Mouse (Mus musculus) erythroblast, embryonic 14.5 days (primary cell): ENCODE results near the gene Sephs1. TPM values are rescaled to one million over a fixed set of nuclear protein-coding genes. Genes with fewer than 3 reads are reported as not detected.
A peak's percentile ranks its signal among the peaks of the same experiment; 100 is the strongest.

Experiments used
- H3K27me3 ChIP-seq: 2 replicates; pipeline ENCODE4 v1.6.1; 2012; ENCODE audit warnings: inconsistent platforms; ENCODE audit not compliant: control insufficient read depth
- H3K36me3 ChIP-seq: 2 replicates; pipeline ENCODE4 v1.6.1; 2012; ENCODE audit warnings: mild to moderate bottlenecking, inconsistent platforms; ENCODE audit not compliant: control insufficient read depth
- H3K4me1 ChIP-seq: 2 replicates; pipeline ENCODE4 v1.6.1; 2012; ENCODE audit warnings: inconsistent platforms; ENCODE audit not compliant: control insufficient read depth
- H3K4me3 ChIP-seq: replicated peaks from 2 replicates; pipeline ENCODE3; 2012; ENCODE audit warnings: moderate library complexity, mild to moderate bottlenecking, inconsistent platforms
- H3K9me3 ChIP-seq: 2 replicates; pipeline ENCODE4 v1.6.1; 2012; ENCODE audit warnings: low read length, inconsistent platforms, mixed read lengths; ENCODE audit not compliant: control insufficient read depth
- GATA1 ChIP-seq: IDR thresholded peaks from 2 replicates; pipeline ENCODE4 v1.6.1; 2012; ENCODE audit warnings: low read length, inconsistent platforms, mixed read lengths
- TAL1 ChIP-seq: IDR thresholded peaks from 3 replicates; pipeline ENCODE4 v1.6.1; 2012; ENCODE audit warnings: low read length, inconsistent platforms, mixed read lengths
- polyA plus RNA-seq: library from polyadenylated mRNA; stranded (reverse); fragments of >175 nt; gene quantifications from 2 replicates; pipeline ENCODE4 v1.2.3, GENCODE M21; 2012

The Sephs1 gene
- polyA plus RNA-seq, 1 experiment = 0.81 TPM

GRCm38 (mm10) chr2:4873331-4873730 lies 8.0 kb upstream of the Sephs1 start:
- no peaks in the 10 kb centered on the region for H3K9me3 ChIP-seq
- TF ChIP-seq TAL1 (no peak), GATA1 (no peak)
- no peak overlapping the region for H3K4me3 ChIP-seq
- peaks cover 16% of the 10 kb centered on the region for H3K27me3 ChIP-seq
- no peaks in the 10 kb centered on the region for H3K4me1 ChIP-seq
- H3K36me3 ChIP-seq = no peaks in the 10 kb centered on the region

GRCm38 (mm10) chr2:4875090-4875489 lies 6.3 kb upstream of the Sephs1 start:
- no peak for TF ChIP-seq TAL1
- TF ChIP-seq GATA1 = no peak
- Histone ChIP-seq H3K4me3 (no peak overlapping the region), H3K36me3 (no peaks in the 10 kb centered on the region), H3K9me3 (no peaks in the 10 kb centered on the region), H3K27me3 (peaks cover 30% of the 10 kb centered on the region), H3K4me1 (no peaks in the 10 kb centered on the region)

DNA sequence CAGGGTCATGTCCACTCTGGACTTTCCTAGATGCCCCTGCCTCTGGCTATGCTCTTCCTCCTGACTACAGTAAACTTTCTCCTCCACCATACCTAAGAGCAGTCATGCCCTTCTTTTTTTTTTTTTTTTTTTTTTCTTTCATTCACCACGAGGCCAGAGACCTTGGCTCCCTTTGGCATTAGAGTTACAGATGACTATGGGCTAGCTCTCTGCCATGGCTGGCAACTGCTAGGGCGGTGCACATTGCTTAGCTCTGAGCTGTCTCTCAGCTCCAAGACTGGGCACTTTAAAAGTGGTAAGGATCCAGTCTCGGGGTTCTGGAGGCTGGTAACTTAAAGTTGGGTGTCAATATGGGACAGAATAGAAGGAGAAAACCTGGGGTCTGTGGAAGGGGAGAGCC lies 5.2 kb upstream of the Sephs1 start:
- Histone ChIP-seq H3K36me3 (no peaks in the 10 kb centered on the region), H3K27me3 (peaks cover 41% of the 10 kb centered on the region), H3K4me3 (no peak overlapping the region), H3K4me1 (peaks cover 8% of the 10 kb centered on the region), H3K9me3 (no peaks in the 10 kb centered on the region)
- TF ChIP-seq TAL1 = no peak
- no peak for TF ChIP-seq GATA1

- H3K4me1 ChIP-seq = peaks cover 29% of the 10 kb centered on the region
- peak overlapping the region; percentile 92 for H3K4me3 ChIP-seq
- TF ChIP-seq GATA1 (no peak), TAL1 (no peak)
- H3K27me3 ChIP-seq = peaks cover 38% of the 10 kb centered on the region
- H3K36me3 ChIP-seq = peaks cover 16% of the 10 kb centered on the region
- no peaks in the 10 kb centered on the region for H3K9me3 ChIP-seq
These were observed 521 bp upstream of the Sephs1 start for GRCm38 (mm10) chr2:4880737-4881349.

DNA sequence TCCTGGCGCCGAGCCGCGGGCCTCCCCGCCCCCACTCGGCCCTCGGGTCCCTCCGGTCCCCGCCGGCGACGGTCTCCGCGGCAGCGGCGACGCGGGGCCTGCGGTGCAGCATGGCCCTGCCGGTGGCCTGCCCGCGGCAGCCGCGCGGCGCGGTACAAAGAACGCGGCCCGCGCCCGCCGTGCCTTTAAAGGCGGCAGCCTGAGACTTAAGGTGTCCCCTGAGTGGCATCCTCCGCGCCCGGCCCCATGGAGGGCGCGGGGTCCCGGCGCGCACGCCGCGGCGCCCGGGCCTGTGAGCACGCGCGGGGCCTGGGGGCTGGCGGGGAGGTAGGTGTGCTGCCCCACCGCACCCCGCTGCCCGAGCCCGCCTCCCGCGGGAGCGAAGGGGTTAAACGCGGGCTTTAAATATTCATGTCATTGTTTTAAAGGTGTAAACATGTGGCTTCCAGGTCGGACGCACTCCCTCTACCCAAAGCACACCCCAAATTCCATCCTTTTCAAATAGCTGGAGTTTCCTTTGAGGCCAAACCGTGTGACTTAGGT lies 956 bp downstream of the Sephs1 start:
- H3K4me3 ChIP-seq = peak overlapping the region; percentile 92
- TF ChIP-seq TAL1 = no peak
- no peak for TF ChIP-seq GATA1
- H3K4me1 ChIP-seq = peaks cover 29% of the 10 kb centered on the region
- peaks cover 31% of the 10 kb centered on the region for H3K36me3 ChIP-seq
- no peaks in the 10 kb centered on the region for H3K9me3 ChIP-seq
- H3K27me3 ChIP-seq = peaks cover 34% of the 10 kb centered on the region

- TF ChIP-seq GATA1 = no peak
- no peak for TF ChIP-seq TAL1
- no peaks in the 10 kb centered on the region for H3K9me3 ChIP-seq
- H3K4me3 ChIP-seq = peak overlapping the region; percentile 92
- peaks cover 29% of the 10 kb centered on the region for H3K4me1 ChIP-seq
- peaks cover 27% of the 10 kb centered on the region for H3K27me3 ChIP-seq
- peaks cover 39% of the 10 kb centered on the region for H3K36me3 ChIP-seq
These were observed 1.8 kb downstream of the Sephs1 start for GRCm38 (mm10) chr2:4883009-4883704.

DNA sequence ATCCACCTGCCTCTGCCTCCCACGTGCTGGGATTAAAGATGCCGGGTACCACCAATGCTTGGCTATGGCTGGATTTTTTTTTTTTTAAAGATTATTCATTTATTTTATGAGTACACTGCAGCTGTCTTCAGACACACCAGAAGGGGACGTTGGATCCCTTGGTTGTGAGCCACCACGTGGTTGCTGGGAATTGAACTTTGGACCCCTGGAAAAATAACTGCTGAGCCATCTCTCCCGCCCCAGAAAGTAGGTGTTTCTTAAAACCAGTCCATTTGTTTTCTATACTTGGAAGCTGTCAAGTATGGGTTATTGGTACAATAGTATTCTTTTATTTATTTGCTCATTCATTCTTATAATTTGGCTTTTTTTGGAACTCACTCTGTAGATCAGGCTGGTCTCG lies 5.5 kb downstream of the Sephs1 start:
- Histone ChIP-seq H3K4me1 (peaks cover 20% of the 10 kb centered on the region), H3K36me3 (peaks cover 76% of the 10 kb centered on the region), H3K27me3 (no peaks in the 10 kb centered on the region), H3K4me3 (no peak overlapping the region), H3K9me3 (no peaks in the 10 kb centered on the region)
- TF ChIP-seq GATA1 (no peak), TAL1 (no peak)

- Histone ChIP-seq H3K9me3 (no peaks in the 10 kb centered on the region), H3K4me3 (no peak overlapping the region), H3K27me3 (no peaks in the 10 kb centered on the region), H3K36me3 (peaks cover 91% of the 10 kb centered on the region), H3K4me1 (no peaks in the 10 kb centered on the region)
- TF ChIP-seq TAL1 (no peak), GATA1 (no peak)
These were observed 14.2 kb downstream of the Sephs1 start for GRCm38 (mm10) chr2:4895598-4895997.

- Histone ChIP-seq H3K27me3 (no peaks in the 10 kb centered on the region), H3K4me3 (no peak overlapping the region), H3K9me3 (no peaks in the 10 kb centered on the region), H3K36me3 (peaks cover 91% of the 10 kb centered on the region), H3K4me1 (no peaks in the 10 kb centered on the region)
- no peak for TF ChIP-seq TAL1
- no peak for TF ChIP-seq GATA1
These were observed 15.6 kb downstream of the Sephs1 start for GRCm38 (mm10) chr2:4896970-4897369.

DNA sequence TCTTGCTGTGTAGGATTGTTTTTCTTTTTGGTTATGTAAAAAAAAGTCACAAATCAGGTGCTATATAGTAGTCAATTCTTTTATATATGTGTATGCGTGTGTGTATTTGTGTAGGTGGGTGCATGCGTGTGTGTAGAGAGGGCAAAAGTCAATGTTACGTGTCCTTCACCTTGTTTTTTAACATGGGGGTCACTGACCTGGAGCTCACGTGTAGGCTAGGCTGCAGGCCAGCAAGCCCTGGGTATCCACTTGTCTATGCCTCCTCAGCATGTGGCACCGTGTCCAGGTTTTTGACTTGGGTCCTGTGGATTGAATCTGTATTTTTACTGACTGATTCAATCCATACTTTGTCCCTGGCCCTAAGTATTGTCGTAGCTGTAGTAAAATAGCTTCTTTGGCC lies 19.3 kb downstream of the Sephs1 start:
- no peaks in the 10 kb centered on the region for H3K4me1 ChIP-seq
- no peaks in the 10 kb centered on the region for H3K9me3 ChIP-seq
- TF ChIP-seq TAL1 = no peak
- TF ChIP-seq GATA1 = no peak
- H3K27me3 ChIP-seq = no peaks in the 10 kb centered on the region
- H3K36me3 ChIP-seq = peaks cover 85% of the 10 kb centered on the region
- no peak overlapping the region for H3K4me3 ChIP-seq
